Mouse (Mus musculus): ENCODE results near the gene Prdm16. TPM values are rescaled to one million over a fixed set of nuclear protein-coding genes. Genes with fewer than 3 reads are reported as not detected.

Gene Prdm16
- polyA plus RNA-seq, 1 experiment = 6.0 TPM

- TF ChIP-seq CTCF (IDR thresholded peaks at IDR 0.05; ENCODE audit: borderline replicate concordance, insufficient read depth, low read depth, low read length) = no peak
- TF ChIP-seq POLR2A (IDR thresholded peaks at IDR 0.05; ENCODE audit: borderline replicate concordance, insufficient read depth, low read length) = no peak
- Histone ChIP-seq H3K4me3 (replicated peaks; ENCODE audit: insufficient read depth, low read depth, low read length) (no peak overlapping the region), H3K4me1 (ENCODE audit: control insufficient read depth, insufficient read depth, low read length) (no peaks in the 10 kb centered on the region; the same call in 1 of the 2 replicates), H3K27ac (ENCODE audit: insufficient read depth, low read length) (no peak overlapping the region), H3K27me3 (ENCODE audit: control insufficient read depth, insufficient read depth, low read length) (no peaks in the 10 kb centered on the region)
- 56% methylated on average over 2 of the region's 2 CpGs for WGBS
- no peak for DNase-seq
These were observed 327.5 kb downstream of the Prdm16 start for GRCm38 (mm10) chr4:154309131-154309530.

GRCm38 (mm10) chr4:154301466-154301881 is 335.2 kb downstream of the Prdm16 start, which contains the start of gene Arhgef16:
TSS of gene Arhgef16 (minus strand) at chr4:154301676.
- Histone ChIP-seq H3K4me3 (replicated peaks; ENCODE audit: insufficient read depth, low read depth, low read length) (no peak within 1 kb of the TSS), H3K27ac (ENCODE audit: insufficient read depth, low read length) (no peak within 1 kb of the TSS), H3K27me3 (ENCODE audit: control insufficient read depth, insufficient read depth, low read length) (peaks cover 2% of the 10 kb centered on the region; the same call in 1 of the 2 replicates), H3K4me1 (ENCODE audit: control insufficient read depth, insufficient read depth, low read length) (no peaks in the 10 kb centered on the region)
- WGBS = 23% methylated on average over 7 of the region's 7 CpGs
- DNase-seq = peak; percentile 18 to 51
- TF ChIP-seq CTCF (IDR thresholded peaks at IDR 0.05; ENCODE audit: borderline replicate concordance, insufficient read depth, low read depth, low read length) (peak; percentile 91), POLR2A (IDR thresholded peaks at IDR 0.05; ENCODE audit: borderline replicate concordance, insufficient read depth, low read length) (no peak)

GRCm38 (mm10) chr4:154299541-154300271 is 337.0 kb downstream of the Prdm16 start:
- no peak for DNase-seq
- 2% methylated on average over 56 of the region's 66 CpGs for WGBS

GRCm38 (mm10) chr4:154297761-154298160 is 338.9 kb downstream of the Prdm16 start:
- TF ChIP-seq POLR2A (IDR thresholded peaks at IDR 0.05; ENCODE audit: borderline replicate concordance, insufficient read depth, low read length) = no peak
- TF ChIP-seq CTCF (IDR thresholded peaks at IDR 0.05; ENCODE audit: borderline replicate concordance, insufficient read depth, low read depth, low read length) = no peak
- Histone ChIP-seq H3K27ac (ENCODE audit: insufficient read depth, low read length) (no peak overlapping the region), H3K4me3 (replicated peaks; ENCODE audit: insufficient read depth, low read depth, low read length) (no peak overlapping the region), H3K27me3 (ENCODE audit: control insufficient read depth, insufficient read depth, low read length) (peaks cover 2% of the 10 kb centered on the region; the same call in 1 of the 2 replicates), H3K4me1 (ENCODE audit: control insufficient read depth, insufficient read depth, low read length) (no peaks in the 10 kb centered on the region)
- no peak for DNase-seq
- 55% methylated on average over 9 of the region's 9 CpGs for WGBS

More at GRCm38 (mm10) chr4:154299541-154300271, 337.0 kb downstream of the Prdm16 start:
- TF ChIP-seq POLR2A (IDR thresholded peaks at IDR 0.05; ENCODE audit: borderline replicate concordance, insufficient read depth, low read length) = no peak
- no peak for TF ChIP-seq CTCF (IDR thresholded peaks at IDR 0.05; ENCODE audit: borderline replicate concordance, insufficient read depth, low read depth, low read length)
- no peak overlapping the region for H3K27ac ChIP-seq (ENCODE audit: insufficient read depth, low read length)
- no peaks in the 10 kb centered on the region for H3K4me1 ChIP-seq (ENCODE audit: control insufficient read depth, insufficient read depth, low read length)
- H3K4me3 ChIP-seq (replicated peaks; ENCODE audit: insufficient read depth, low read depth, low read length) = no peak overlapping the region
- H3K27me3 ChIP-seq (ENCODE audit: control insufficient read depth, insufficient read depth, low read length) = peaks cover 2% of the 10 kb centered on the region; the same call in 1 of the 2 replicates

GRCm38 (mm10) chr4:154294262-154294731 is 342.4 kb downstream of the Prdm16 start:
- WGBS = 61% methylated on average over 8 of the region's 8 CpGs
- no peaks in the 10 kb centered on the region for H3K4me1 ChIP-seq (ENCODE audit: control insufficient read depth, insufficient read depth, low read length)
- DNase-seq = no peak
- H3K27me3 ChIP-seq (ENCODE audit: control insufficient read depth, insufficient read depth, low read length) = no peaks in the 10 kb centered on the region
- H3K4me3 ChIP-seq (replicated peaks; ENCODE audit: insufficient read depth, low read depth, low read length) = no peak overlapping the region
- TF ChIP-seq CTCF (IDR thresholded peaks at IDR 0.05; ENCODE audit: borderline replicate concordance, insufficient read depth, low read depth, low read length) (no peak), POLR2A (IDR thresholded peaks at IDR 0.05; ENCODE audit: borderline replicate concordance, insufficient read depth, low read length) (no peak)
- no peak overlapping the region for H3K27ac ChIP-seq (ENCODE audit: insufficient read depth, low read length)

GRCm38 (mm10) chr4:154293735-154294201 is 342.9 kb downstream of the Prdm16 start:
- DNase-seq = no peak
- no peak overlapping the region for H3K27ac ChIP-seq (ENCODE audit: insufficient read depth, low read length)
- H3K4me3 ChIP-seq (replicated peaks; ENCODE audit: insufficient read depth, low read depth, low read length) = no peak overlapping the region
- no peaks in the 10 kb centered on the region for H3K4me1 ChIP-seq (ENCODE audit: control insufficient read depth, insufficient read depth, low read length)
- H3K27me3 ChIP-seq (ENCODE audit: control insufficient read depth, insufficient read depth, low read length) = no peaks in the 10 kb centered on the region
- no peak for TF ChIP-seq POLR2A (IDR thresholded peaks at IDR 0.05; ENCODE audit: borderline replicate concordance, insufficient read depth, low read length)
- TF ChIP-seq CTCF (IDR thresholded peaks at IDR 0.05; ENCODE audit: borderline replicate concordance, insufficient read depth, low read depth, low read length) = no peak
- WGBS = 75% methylated on average over 4 of the region's 4 CpGs

- TF ChIP-seq POLR2A (IDR thresholded peaks at IDR 0.05; ENCODE audit: borderline replicate concordance, insufficient read depth, low read length) (no peak), CTCF (IDR thresholded peaks at IDR 0.05; ENCODE audit: borderline replicate concordance, insufficient read depth, low read depth, low read length) (no peak)
- Histone ChIP-seq H3K27me3 (ENCODE audit: control insufficient read depth, insufficient read depth, low read length) (no peaks in the 10 kb centered on the region), H3K4me3 (replicated peaks; ENCODE audit: insufficient read depth, low read depth, low read length) (no peak overlapping the region), H3K4me1 (ENCODE audit: control insufficient read depth, insufficient read depth, low read length) (no peaks in the 10 kb centered on the region), H3K27ac (ENCODE audit: insufficient read depth, low read length) (no peak overlapping the region)
- WGBS = 48% methylated on average over 7 of the region's 7 CpGs
- no peak for DNase-seq
These were observed 353.0 kb downstream of the Prdm16 start for GRCm38 (mm10) chr4:154283671-154284070.

GRCm38 (mm10) chr4:154279481-154279880 is 357.2 kb downstream of the Prdm16 start:
- 57% methylated on average over 9 of the region's 9 CpGs for WGBS

More at GRCm38 (mm10) chr4:154279481-154279880, 357.2 kb downstream of the Prdm16 start:
- Histone ChIP-seq H3K4me3 (replicated peaks; ENCODE audit: insufficient read depth, low read depth, low read length) (no peak overlapping the region), H3K27me3 (ENCODE audit: control insufficient read depth, insufficient read depth, low read length) (no peaks in the 10 kb centered on the region), H3K27ac (ENCODE audit: insufficient read depth, low read length) (no peak overlapping the region), H3K4me1 (ENCODE audit: control insufficient read depth, insufficient read depth, low read length) (no peaks in the 10 kb centered on the region)
- no peak for DNase-seq
- TF ChIP-seq POLR2A (IDR thresholded peaks at IDR 0.05; ENCODE audit: borderline replicate concordance, insufficient read depth, low read length) = no peak
- TF ChIP-seq CTCF (IDR thresholded peaks at IDR 0.05; ENCODE audit: borderline replicate concordance, insufficient read depth, low read depth, low read length) = no peak

Data from cerebellum, adult 2 months (tissue).